Mouse (Mus musculus): Measurements from ENCODE around the gene Cop1. TPM values are rescaled to one million over a fixed set of nuclear protein-coding genes. Genes with fewer than 3 reads are reported as not detected.
A peak's percentile ranks its signal among the peaks of the same experiment; 100 is the strongest.
"Not testable (repeated sequence)": the region's sequence is repeated elsewhere in the genome, so short reads cannot be mapped to it uniquely, and the experiment has no call there.

The Cop1 gene
- total RNA-seq (2021), result 100 to 1,000 TPM; 153 to 160 TPM
- long read RNA-seq, experiment 1, full-length matches to known transcripts, result 78 of 148 reads
- long read RNA-seq, experiment 1, partial matches to known transcripts, result 4 of 148 reads
- long read RNA-seq, experiment 1, other reads (novel, unspliced or antisense), result 66 of 148 reads
- long read RNA-seq, experiment 2, full-length matches to known transcripts, result 65 of 119 reads
- long read RNA-seq, experiment 2, partial matches to known transcripts, result 4 of 119 reads
- long read RNA-seq, experiment 2, other reads (novel, unspliced or antisense), result 50 of 119 reads

GRCm38 (mm10) chr1:159231781-159232571 lies at the start of gene Cop1:
Gene Cop1 (plus strand): TSS chr1:159232320.
- peak; percentile 86 to 92 for DNase-seq (ENCODE audit: low spot score in 2 of 2)

GRCm38 (mm10) chr1:159186741-159187140 lies 45.4 kb upstream of the Cop1 start:
- no peak for DNase-seq (ENCODE audit: low spot score in 2 of 2)

GRCm38 (mm10) chr1:159198603-159199002 lies 33.5 kb upstream of the Cop1 start:
- DNase-seq (ENCODE audit: low spot score in 2 of 2), result no peak

- no peak for DNase-seq (ENCODE audit: low spot score in 2 of 2)
Observed at GRCm38 (mm10) chr1:159199606-159200005, 32.5 kb upstream of the Cop1 start.

GRCm38 (mm10) chr1:159201220-159201619 lies 30.9 kb upstream of the Cop1 start:
- DNase-seq (ENCODE audit: low spot score in 2 of 2), result no peak

- DNase-seq (ENCODE audit: low spot score in 2 of 2), result peak; percentile 20 to 44
Observed at GRCm38 (mm10) chr1:159211711-159212110, 20.4 kb upstream of the Cop1 start.

GRCm38 (mm10) chr1:159217437-159217836 lies 14.7 kb upstream of the Cop1 start:
- no peak for DNase-seq (ENCODE audit: low spot score in 2 of 2)

GRCm38 (mm10) chr1:159222046-159222445 lies 10.1 kb upstream of the Cop1 start:
- no peak for DNase-seq (ENCODE audit: low spot score in 2 of 2)

- DNase-seq (ENCODE audit: low spot score in 2 of 2), result no peak
Observed at GRCm38 (mm10) chr1:159225064-159225824, 6.9 kb upstream of the Cop1 start.

GRCm38 (mm10) chr1:159232572-159233261 lies 597 bp downstream of the Cop1 start:
- DNase-seq (ENCODE audit: low spot score in 2 of 2), result not testable (repeated sequence)

- DNase-seq (ENCODE audit: low spot score in 2 of 2), result no peak
Observed at GRCm38 (mm10) chr1:159233426-159233825, 1.3 kb downstream of the Cop1 start.

GRCm38 (mm10) chr1:159234496-159234895 lies 2.4 kb downstream of the Cop1 start:
- DNase-seq (ENCODE audit: low spot score in 2 of 2), result no peak

GRCm38 (mm10) chr1:159235674-159236073 lies 3.6 kb downstream of the Cop1 start:
- no peak for DNase-seq (ENCODE audit: low spot score in 2 of 2)

GRCm38 (mm10) chr1:159238147-159238546 lies 6.0 kb downstream of the Cop1 start:
- DNase-seq (ENCODE audit: low spot score in 2 of 2), result no peak

- no peak for DNase-seq (ENCODE audit: low spot score in 2 of 2)
Observed at GRCm38 (mm10) chr1:159250320-159250719, 18.2 kb downstream of the Cop1 start.

GRCm38 (mm10) chr1:159253078-159253477 lies 21.0 kb downstream of the Cop1 start:
- no peak for DNase-seq (ENCODE audit: low spot score in 2 of 2)

- DNase-seq (ENCODE audit: low spot score in 2 of 2), result no peak
Observed at GRCm38 (mm10) chr1:159254906-159255685, 23.0 kb downstream of the Cop1 start.

- no peak for DNase-seq (ENCODE audit: low spot score in 2 of 2)
Observed at GRCm38 (mm10) chr1:159256543-159256942, 24.4 kb downstream of the Cop1 start.

GRCm38 (mm10) chr1:159263820-159264219 lies 31.7 kb downstream of the Cop1 start:
- no peak for DNase-seq (ENCODE audit: low spot score in 2 of 2)

GRCm38 (mm10) chr1:159280072-159280471 lies 48.0 kb downstream of the Cop1 start:
- DNase-seq (ENCODE audit: low spot score in 2 of 2), result no peak
